Mouse (Mus musculus) heart, postnatal 0 days (tissue): Measurements from ENCODE around the gene Dusp13.

ENCODE experiments used
- CTCF ChIP-seq: IDR thresholded peaks from 2 replicates; pipeline ENCODE4 v1.5.1; 2016; ENCODE audit warnings: antibody characterized with exemption, control low read depth, low read depth
- EP300 ChIP-seq: IDR thresholded peaks from 2 replicates; pipeline ENCODE4 v1.6.1; 2016; ENCODE audit warnings: antibody characterized with exemption, low read depth

DNA sequence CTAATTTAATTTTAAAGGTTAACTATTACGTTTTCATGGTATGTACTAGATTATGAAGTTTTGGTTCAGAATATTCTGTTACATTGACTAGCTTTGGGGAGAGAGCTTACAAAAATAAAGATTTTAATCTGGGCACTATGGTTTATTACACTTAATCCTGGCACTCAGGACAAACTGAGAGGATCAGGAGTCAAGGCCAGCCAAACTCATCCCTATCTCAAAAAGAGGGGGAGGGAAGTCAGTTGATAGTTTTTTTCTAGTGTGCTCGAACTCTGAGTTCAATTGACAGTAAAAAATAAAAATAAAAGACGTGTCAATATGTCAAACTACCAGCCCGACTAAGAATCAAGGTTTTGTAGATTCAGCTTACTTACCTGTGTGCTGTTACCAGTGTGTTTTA is 2.4 kb upstream of the Dusp13 start:
- TF ChIP-seq CTCF (no peak), EP300 (no peak)
